Mouse (Mus musculus): ENCODE results near the gene Tpd52l2.

DNA sequence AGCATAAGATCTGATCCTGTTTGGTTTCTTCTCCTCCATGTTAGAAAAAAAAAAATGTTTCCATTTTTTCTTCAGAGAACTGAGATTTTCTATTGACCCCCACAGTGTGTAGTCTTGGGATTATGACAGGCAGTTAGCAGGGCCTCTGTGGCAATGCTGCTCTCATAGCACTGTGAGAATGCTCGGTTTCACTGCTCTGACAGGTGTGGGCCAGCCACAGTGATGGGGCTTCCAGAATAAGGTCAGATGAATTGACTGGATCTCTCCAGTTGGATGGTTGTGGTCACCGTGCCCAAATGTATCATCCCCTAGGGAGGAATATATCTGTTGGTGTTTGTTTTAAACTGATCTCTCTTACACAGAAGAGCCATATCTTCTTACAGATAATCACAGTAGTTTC lies 12.2 kb downstream of the Tpd52l2 start:
- no peak for TF ChIP-seq CTCF (IDR thresholded peaks at IDR 0.05; ENCODE audit: control insufficient read depth, insufficient read depth, insufficient read length)
- no peak for TF ChIP-seq MYOD1 (IDR thresholded peaks at IDR 0.05; ENCODE audit: control insufficient read depth, insufficient read length, low read depth)
- TF ChIP-seq USF1 (IDR thresholded peaks at IDR 0.05; ENCODE audit: low read depth) = no peak
- TF ChIP-seq MAX (IDR thresholded peaks at IDR 0.05) = no peak
- no peak for TF ChIP-seq MYOG (IDR thresholded peaks at IDR 0.05; ENCODE audit: control insufficient read depth, extremely low read depth, insufficient read length)
- no peak for TF ChIP-seq CEBPB (IDR thresholded peaks at IDR 0.05; ENCODE audit: low read depth)
- no peak for TF ChIP-seq FOSL1 (IDR thresholded peaks at IDR 0.05; ENCODE audit: insufficient read depth, low read length, poor library complexity, severe bottlenecking)
